Comparison of ENCODE assay signal across 14 mouse cellular contexts in genomic region chr11:73020953-73021800, GRCm38 (mm10). TPM values are rescaled to one million over a fixed set of nuclear protein-coding genes. Genes with fewer than 3 reads are reported as not detected.
DNase-seq lines count a peak whose midpoint lies in the region; ATAC-seq and TF ChIP-seq lines count a peak whose summit lies in the region.
"Had no signal": no experiment of that assay in that cellular context is flagged by ENCODE, and none has a peak within 500 bp of the region (broad histone marks: within the 10 kb centered on the region; RNA-seq: fewer than 3 reads in every experiment).

No protein-coding gene starts in this region.

- H3K27me3 ChIP-seq in forebrain, embryonic 13.5 days = peaks cover 31% of the 10 kb centered on the region
- H3K27me3 ChIP-seq in forebrain, postnatal 0 days (ENCODE audit: insufficient read depth, low read length) = no peaks in the 10 kb centered on the region
- peaks cover 26% of the 10 kb centered on the region for H3K27me3 ChIP-seq in midbrain, embryonic 11.5 days (ENCODE audit: control insufficient read depth, insufficient read depth, low read length)
- H3K27me3 ChIP-seq in midbrain, embryonic 13.5 days = peaks cover 35% of the 10 kb centered on the region
- no peaks in the 10 kb centered on the region for H3K27me3 ChIP-seq in Patski
- no peaks in the 10 kb centered on the region for H3K27me3 ChIP-seq in neural tube, embryonic 15.5 days (replicated peaks)

- H3K4me3 ChIP-seq in forebrain, embryonic 13.5 days = no peak overlapping the region
- no peak overlapping the region for H3K4me3 ChIP-seq in forebrain, postnatal 0 days (ENCODE audit: low read depth, low read length)
- no peak overlapping the region for H3K4me3 ChIP-seq in midbrain, embryonic 11.5 days (ENCODE audit: low read depth, low read length)
- no peak overlapping the region for H3K4me3 ChIP-seq in midbrain, embryonic 13.5 days (replicated peaks)
- H3K4me3 ChIP-seq in neural tube, embryonic 15.5 days (replicated peaks) = no peak overlapping the region
- H3K4me3 ChIP-seq: embryonic facial prominence, embryonic 13.5 days; forebrain, embryonic 15.5 days had no signal

- H3K4me1 ChIP-seq in forebrain, embryonic 13.5 days = peaks cover 15% of the 10 kb centered on the region
- peaks cover 4% of the 10 kb centered on the region; the same call in 1 of the 2 replicates for H3K4me1 ChIP-seq in forebrain, postnatal 0 days (ENCODE audit: insufficient read depth)
- H3K4me1 ChIP-seq in midbrain, embryonic 11.5 days (ENCODE audit: control insufficient read depth, insufficient read depth, low read length) = peaks cover 11% of the 10 kb centered on the region
- H3K4me1 ChIP-seq in midbrain, embryonic 13.5 days (replicated peaks) = peaks cover 36% of the 10 kb centered on the region
- peaks cover 39% of the 10 kb centered on the region for H3K4me1 ChIP-seq in neural tube, embryonic 15.5 days

- H3K9ac ChIP-seq in forebrain, embryonic 13.5 days = peak overlapping the region; percentile 8; the same call in 1 of the 2 replicates
- no peak overlapping the region for H3K9ac ChIP-seq in forebrain, postnatal 0 days
- H3K9ac ChIP-seq in midbrain, embryonic 11.5 days (ENCODE audit: low read length) = no peak overlapping the region
- H3K9ac ChIP-seq in midbrain, embryonic 13.5 days (replicated peaks) = no peak overlapping the region
- 0 out of 2 replicates have a peak overlapping the region, but pooled peaks have one; percentile 14 for H3K9ac ChIP-seq in neural tube, embryonic 15.5 days (replicated peaks)
- H3K9ac ChIP-seq: embryonic facial prominence, embryonic 13.5 days; forebrain, embryonic 15.5 days had no signal

- CTCF ChIA-PET in Patski (lab: Charles Lee) = interaction anchor here (0.6 to 5.7 kb wide), 4 partner anchors 10 to 21 kb away, joined by 3 to 26 read pairs (median 3); no protein-coding TSS in a partner anchor

- H3K36me3 ChIP-seq in forebrain, embryonic 13.5 days (ENCODE audit: poor library complexity, severe bottlenecking) = no peaks in the 10 kb centered on the region
- peaks cover 5% of the 10 kb centered on the region; the same call in 1 of the 2 replicates for H3K36me3 ChIP-seq in forebrain, postnatal 0 days (ENCODE audit: insufficient read depth)
- no peaks in the 10 kb centered on the region for H3K36me3 ChIP-seq in midbrain, embryonic 11.5 days (ENCODE audit: control insufficient read depth, insufficient read depth, low read length)
- H3K36me3 ChIP-seq in midbrain, embryonic 13.5 days = no peaks in the 10 kb centered on the region
- peaks cover 5% of the 10 kb centered on the region for H3K36me3 ChIP-seq in neural tube, embryonic 15.5 days
- H3K36me3 ChIP-seq: embryonic facial prominence, embryonic 13.5 days; forebrain, embryonic 15.5 days had no signal

- H3K27ac ChIP-seq in forebrain, embryonic 13.5 days = no peak overlapping the region
- no peak overlapping the region for H3K27ac ChIP-seq in forebrain, postnatal 0 days (ENCODE audit: low read depth, low read length)
- H3K27ac ChIP-seq in midbrain, embryonic 11.5 days (ENCODE audit: low read depth, low read length) = no peak overlapping the region
- H3K27ac ChIP-seq in midbrain, embryonic 13.5 days = no peak overlapping the region
- H3K27ac ChIP-seq in neural tube, embryonic 15.5 days (replicated peaks) = no peak overlapping the region
- H3K27ac ChIP-seq: embryonic facial prominence, embryonic 13.5 days; forebrain, embryonic 15.5 days had no signal

- no peaks in the 10 kb centered on the region for H3K9me3 ChIP-seq in forebrain, embryonic 13.5 days (replicated peaks)
- no peaks in the 10 kb centered on the region for H3K9me3 ChIP-seq in forebrain, postnatal 0 days (ENCODE audit: low read length)
- H3K9me3 ChIP-seq in midbrain, embryonic 11.5 days (ENCODE audit: control insufficient read depth, low read length) = no peaks in the 10 kb centered on the region
- no peaks in the 10 kb centered on the region for H3K9me3 ChIP-seq in midbrain, embryonic 13.5 days
- H3K9me3 ChIP-seq in neural tube, embryonic 15.5 days (replicated peaks) = no peaks in the 10 kb centered on the region
- H3K9me3 ChIP-seq: embryonic facial prominence, embryonic 13.5 days; forebrain, embryonic 15.5 days had no signal

- H3K4me2 ChIP-seq in forebrain, embryonic 13.5 days = no peak overlapping the region
- no peak overlapping the region for H3K4me2 ChIP-seq in forebrain, postnatal 0 days (ENCODE audit: low read depth)
- no peak overlapping the region for H3K4me2 ChIP-seq in midbrain, embryonic 11.5 days
- no peak overlapping the region for H3K4me2 ChIP-seq in midbrain, embryonic 13.5 days (replicated peaks)
- 0 out of 2 replicates have a peak overlapping the region, but pooled peaks have one; percentile 71 for H3K4me2 ChIP-seq in neural tube, embryonic 15.5 days
- H3K4me2 ChIP-seq: liver, embryonic 11.5 days had no signal

- DNase-seq in forebrain, postnatal 0 days = no peak
- peak; percentile 69 for DNase-seq in midbrain, embryonic 11.5 days (ENCODE audit: low spot score, missing footprints)
- no peak for DNase-seq in Patski (ENCODE audit: low read depth, low spot score)
- DNase-seq in retina, postnatal 1 day = no peak
- no peak for DNase-seq in embryo, embryonic 10 days (ENCODE audit: low spot score)
- DNase-seq: gastrocnemius, postnatal 36 days; lung, postnatal 10 days; thymus, postnatal 4 days had no signal

- TF ChIP-seq CTCF in forebrain, postnatal 0 days (IDR thresholded peaks at IDR 0.05; ENCODE audit: low read depth) = no peak
- TF ChIP-seq CTCF in Patski (IDR thresholded peaks at IDR 0.05) = no peak

- no peak for ATAC-seq in forebrain, embryonic 13.5 days
- ATAC-seq in forebrain, postnatal 0 days = no peak
- ATAC-seq in midbrain, embryonic 11.5 days (ENCODE audit: low FRiP score) = no peak
- no peak for ATAC-seq in midbrain, embryonic 13.5 days
- peak; percentile 36 for ATAC-seq in Patski
- ATAC-seq in neural tube, embryonic 15.5 days (ENCODE audit: low FRiP score) = no peak
- ATAC-seq: forebrain, embryonic 15.5 days had no signal

- in situ Hi-C loops in Patski (cut with MboI; ENCODE audit: low pct_unique_long_range_greater_than_20kb) = no loop called here

- WGBS in forebrain, embryonic 13.5 days = 64% methylated on average over 7 of the region's 7 CpGs
- WGBS in forebrain, postnatal 0 days = 59% methylated on average over 7 of the region's 7 CpGs
- WGBS in midbrain, embryonic 11.5 days = 60% methylated on average over 7 of the region's 7 CpGs
- WGBS in midbrain, embryonic 13.5 days = 57% methylated on average over 7 of the region's 7 CpGs
- WGBS in neural tube, embryonic 15.5 days = 61% methylated on average over 7 of the region's 7 CpGs

- POLR2A ChIA-PET in Patski (lab: Charles Lee) = interaction anchor here (0.6 to 1.2 kb wide), 2 partner anchors 17 to 30 kb away, joined by 3 read pairs; no protein-coding TSS in a partner anchor

RNA-seq across cellular contexts. Expression of gene Camkk1, which starts 2.4 kb away (rescaled TPM):
- polyA plus RNA-seq in forebrain, embryonic 13.5 days (2015; fragmentation: Nextera tagmentation; extraction: Ambion mirVana) = 10.3 and 11.8 TPM in 2 replicates
- total RNA-seq in forebrain, postnatal 0 days (2014; rRNA removed) = 24.2 and 26.3 TPM in 2 replicates
- 22.9 and 25.1 TPM in 2 replicates for polyA plus RNA-seq in forebrain, postnatal 0 days (2015; fragmentation: Nextera tagmentation; extraction: Ambion mirVana)
- 3.7 and 4.2 TPM in 2 replicates for polyA plus RNA-seq in midbrain, embryonic 11.5 days (2014; fragmentation: Nextera tagmentation; extraction: Ambion mirVana)
- 17.1 and 17.5 TPM in 2 replicates for polyA plus RNA-seq in midbrain, embryonic 13.5 days (2015; fragmentation: Nextera tagmentation; extraction: Ambion mirVana)
- polyA plus RNA-seq in Patski (2021) = 5.1 TPM
- polyA plus RNA-seq in neural tube, embryonic 15.5 days (2015; fragmentation: Nextera tagmentation; extraction: Ambion mirVana) = 30.9 and 34.7 TPM in 2 replicates

RNA-seq across cellular contexts. Expression of gene P2rx1, which starts 22.3 kb away (rescaled TPM):
- 0.25 and 0.46 TPM in 2 replicates for polyA plus RNA-seq in forebrain, embryonic 13.5 days (2015; fragmentation: Nextera tagmentation; extraction: Ambion mirVana)
- total RNA-seq in forebrain, postnatal 0 days (2014; rRNA removed) = 0.08 and 2.0 TPM in 2 replicates
- 0.19 and 0.25 TPM in 2 replicates for polyA plus RNA-seq in forebrain, postnatal 0 days (2015; fragmentation: Nextera tagmentation; extraction: Ambion mirVana)
- 1.2 and 1.3 TPM in 2 replicates for polyA plus RNA-seq in midbrain, embryonic 11.5 days (2014; fragmentation: Nextera tagmentation; extraction: Ambion mirVana)
- 0.41 and 0.58 TPM in 2 replicates for polyA plus RNA-seq in midbrain, embryonic 13.5 days (2015; fragmentation: Nextera tagmentation; extraction: Ambion mirVana)
- not detected for polyA plus RNA-seq in Patski (2021)
- 0.47 and 3.3 TPM in 2 replicates for polyA plus RNA-seq in neural tube, embryonic 15.5 days (2015; fragmentation: Nextera tagmentation; extraction: Ambion mirVana)

RNA-seq across cellular contexts. Expression of gene Ncbp3, which starts 26.4 kb away (rescaled TPM):
- 12.8 and 13.4 TPM in 2 replicates for polyA plus RNA-seq in forebrain, embryonic 13.5 days (2015; fragmentation: Nextera tagmentation; extraction: Ambion mirVana)
- total RNA-seq in forebrain, postnatal 0 days (2014; rRNA removed) = 8.5 and 11.0 TPM in 2 replicates
- polyA plus RNA-seq in forebrain, postnatal 0 days (2015; fragmentation: Nextera tagmentation; extraction: Ambion mirVana) = 3.6 and 6.1 TPM in 2 replicates
- 10.8 and 11.0 TPM in 2 replicates for polyA plus RNA-seq in midbrain, embryonic 11.5 days (2014; fragmentation: Nextera tagmentation; extraction: Ambion mirVana)
- 13.5 and 14.2 TPM in 2 replicates for polyA plus RNA-seq in midbrain, embryonic 13.5 days (2015; fragmentation: Nextera tagmentation; extraction: Ambion mirVana)
- 7.9 TPM for polyA plus RNA-seq in Patski (2021)
- polyA plus RNA-seq in neural tube, embryonic 15.5 days (2015; fragmentation: Nextera tagmentation; extraction: Ambion mirVana) = 9.1 and 10.1 TPM in 2 replicates

Comparison
In these comparisons a context has a peak if more than half of its experiments do, and no peak if none do; other contexts are left out.
1. H3K9ac ChIP-seq: peak in forebrain, embryonic 13.5 days (single experiment) and neural tube, embryonic 15.5 days (single experiment); none in forebrain, postnatal 0 days (single experiment), midbrain, embryonic 11.5 days (single experiment) and midbrain, embryonic 13.5 days (single experiment).